Mouse (Mus musculus) hindbrain, embryonic 12.5 days (tissue): ENCODE data around the gene Camta2. TPM values are rescaled to one million over a fixed set of nuclear protein-coding genes. Genes with fewer than 3 reads are reported as not detected.

Experiments used
- ATAC-seq: fragments of 200-750 bp; cut with Nextera tagmentation; 2 replicates; pipeline ENCODE4 v1.8.0; 2017; ENCODE audit warnings: moderate TSS enrichment; ENCODE audit not compliant: low FRiP score
- H3K27ac ChIP-seq: fragments of 300-500 bp; sonication (generic); 2 replicates; pipeline ENCODE4 v1.5.1; 2016; ENCODE audit warnings: mild to moderate bottlenecking
- H3K27me3 ChIP-seq: fragments of 300-500 bp; sonication (generic); 2 replicates; pipeline ENCODE4 v1.6.1; 2016; ENCODE audit warnings: mild to moderate bottlenecking
- H3K36me3 ChIP-seq: fragments of 300-500 bp; sonication (generic); 2 replicates; pipeline ENCODE4 v1.6.1; 2016; ENCODE audit warnings: mild to moderate bottlenecking
- H3K4me1 ChIP-seq: fragments of 300-500 bp; sonication (generic); 2 replicates; pipeline ENCODE4 v1.6.1; 2016
- H3K4me2 ChIP-seq: fragments of 300-500 bp; sonication (generic); replicated peaks from 2 replicates; pipeline ENCODE4 v1.6.1; 2016; ENCODE audit warnings: mild to moderate bottlenecking
- H3K4me3 ChIP-seq: fragments of 300-500 bp; sonication (generic); 2 replicates; pipeline ENCODE4 v1.5.1; 2016; ENCODE audit warnings: mild to moderate bottlenecking
- H3K9ac ChIP-seq: fragments of 300-500 bp; sonication (generic); 2 replicates; pipeline ENCODE4 v1.6.1; 2016; ENCODE audit warnings: mild to moderate bottlenecking, moderate library complexity
- H3K9me3 ChIP-seq: fragments of 300-500 bp; sonication (generic); replicated peaks from 2 replicates; pipeline ENCODE4 v1.6.1; 2016; ENCODE audit warnings: mild to moderate bottlenecking
- WGBS: fragments of 180-500 bp; shearing (Covaris S2); methylation state at CpG from one replicate; pipeline ENCODE4 v1.1.7; 2016; 5-methylcytosine and 5-hydroxymethylcytosine counted together
- polyA plus RNA-seq: library from polyadenylated mRNA; unstranded; fragments of >200 nt; fragmentation: Nextera tagmentation; extraction: Ambion mirVana; gene quantifications from 2 replicates; pipeline ENCODE4 v1.2.1, GENCODE M21; 2016

Gene Camta2
- polyA plus RNA-seq, 1 experiment from 2014 or later, result 15.2 TPM

- H3K9ac ChIP-seq, result peak overlapping the region; percentile 80
- peaks cover 27% of the 10 kb centered on the region for H3K4me1 ChIP-seq
- no peaks in the 10 kb centered on the region for H3K27me3 ChIP-seq
- H3K4me3 ChIP-seq, result peak overlapping the region; percentile 57
- H3K36me3 ChIP-seq, result peaks cover 29% of the 10 kb centered on the region
- WGBS, result under 1% methylated on average over 30 of the region's 31 CpGs
- peak; percentile 42 for ATAC-seq
- peak overlapping the region; percentile 85 for H3K4me2 ChIP-seq
- H3K27ac ChIP-seq, result peak overlapping the region; percentile 97
- no peaks in the 10 kb centered on the region for H3K9me3 ChIP-seq
These were observed 18.1 kb downstream of the Camta2 start for GRCm38 (mm10) chr11:70669582-70670345.

GRCm38 (mm10) chr11:70668771-70669505, 19.0 kb downstream of the Camta2 start, which contains the start of gene Spag7:
TSS of gene Spag7 (minus strand) at chr11:70669416.
- H3K27ac ChIP-seq, result peak within 1 kb of the TSS; percentile 97
- peaks cover 31% of the 10 kb centered on the region for H3K36me3 ChIP-seq
- WGBS, result under 1% methylated on average over 43 of the region's 44 CpGs
- H3K27me3 ChIP-seq, result no peaks in the 10 kb centered on the region
- H3K9me3 ChIP-seq, result no peaks in the 10 kb centered on the region
- H3K4me2 ChIP-seq, result peak within 1 kb of the TSS; percentile 85
- H3K4me3 ChIP-seq, result peak within 1 kb of the TSS; percentile 57
- H3K9ac ChIP-seq, result peak within 1 kb of the TSS; percentile 80
- ATAC-seq, result peak; percentile 98
- H3K4me1 ChIP-seq, result peaks cover 27% of the 10 kb centered on the region

- Histone ChIP-seq H3K27me3 (no peaks in the 10 kb centered on the region), H3K9me3 (no peaks in the 10 kb centered on the region), H3K4me2 (peak overlapping the region; percentile 76), H3K36me3 (peaks cover 33% of the 10 kb centered on the region), H3K27ac (peak overlapping the region; percentile 97), H3K9ac (peak overlapping the region; percentile 63), H3K4me3 (peak overlapping the region; percentile 57), H3K4me1 (peaks cover 27% of the 10 kb centered on the region)
- peak; percentile 53 for ATAC-seq
- 4% methylated on average over 15 of the region's 15 CpGs for WGBS
These were observed 19.6 kb downstream of the Camta2 start for GRCm38 (mm10) chr11:70668335-70668770.

GRCm38 (mm10) chr11:70667271-70668150, 20.4 kb downstream of the Camta2 start:
- WGBS, result 70% methylated on average over 14 of the region's 14 CpGs
- peak overlapping the region; percentile 97 for H3K27ac ChIP-seq
- ATAC-seq, result no peak
- H3K36me3 ChIP-seq, result peaks cover 42% of the 10 kb centered on the region
- peak overlapping the region; percentile 63 for H3K9ac ChIP-seq
- H3K27me3 ChIP-seq, result no peaks in the 10 kb centered on the region
- no peaks in the 10 kb centered on the region for H3K9me3 ChIP-seq
- peak overlapping the region; percentile 57 for H3K4me3 ChIP-seq
- peak overlapping the region; percentile 76 for H3K4me2 ChIP-seq
- peaks cover 27% of the 10 kb centered on the region for H3K4me1 ChIP-seq

GRCm38 (mm10) chr11:70666687-70667086, 21.2 kb downstream of the Camta2 start:
- H3K27ac ChIP-seq, result no peak overlapping the region
- peaks cover 27% of the 10 kb centered on the region for H3K4me1 ChIP-seq
- 93% methylated on average over 8 of the region's 8 CpGs for WGBS
- ATAC-seq, result no peak
- no peak overlapping the region for H3K4me2 ChIP-seq
- no peak overlapping the region for H3K4me3 ChIP-seq
- peaks cover 48% of the 10 kb centered on the region for H3K36me3 ChIP-seq
- H3K9ac ChIP-seq, result no peak overlapping the region
- no peaks in the 10 kb centered on the region for H3K27me3 ChIP-seq
- no peaks in the 10 kb centered on the region for H3K9me3 ChIP-seq

- H3K36me3 ChIP-seq, result peaks cover 53% of the 10 kb centered on the region
- WGBS, result 92% methylated on average over 9 of the region's 9 CpGs
These were observed 23.2 kb downstream of the Camta2 start for GRCm38 (mm10) chr11:70664741-70665140.

GRCm38 (mm10) chr11:70663957-70664356, 23.9 kb downstream of the Camta2 start:
- Histone ChIP-seq H3K4me1 (peaks cover 12% of the 10 kb centered on the region), H3K36me3 (peaks cover 54% of the 10 kb centered on the region), H3K4me2 (no peak overlapping the region), H3K4me3 (no peak overlapping the region), H3K9ac (no peak overlapping the region), H3K27me3 (no peaks in the 10 kb centered on the region), H3K9me3 (no peaks in the 10 kb centered on the region), H3K27ac (no peak overlapping the region)
- ATAC-seq, result no peak
- 92% methylated on average over 6 of the region's 6 CpGs for WGBS

More at GRCm38 (mm10) chr11:70664741-70665140, 23.2 kb downstream of the Camta2 start:
- peaks cover 12% of the 10 kb centered on the region for H3K4me1 ChIP-seq
- no peak overlapping the region for H3K4me3 ChIP-seq
- ATAC-seq, result no peak
- H3K27ac ChIP-seq, result no peak overlapping the region
- H3K4me2 ChIP-seq, result no peak overlapping the region
- no peaks in the 10 kb centered on the region for H3K27me3 ChIP-seq
- no peaks in the 10 kb centered on the region for H3K9me3 ChIP-seq
- H3K9ac ChIP-seq, result no peak overlapping the region

- Histone ChIP-seq H3K27me3 (no peaks in the 10 kb centered on the region), H3K4me1 (peaks cover 10% of the 10 kb centered on the region), H3K9me3 (no peaks in the 10 kb centered on the region), H3K4me2 (no peak overlapping the region), H3K27ac (no peak overlapping the region), H3K36me3 (peaks cover 54% of the 10 kb centered on the region), H3K9ac (no peak overlapping the region), H3K4me3 (no peak overlapping the region)
- no peak for ATAC-seq
- 93% methylated on average over 8 of the region's 8 CpGs for WGBS
These were observed 24.8 kb downstream of the Camta2 start for GRCm38 (mm10) chr11:70663101-70663500.

- no peak overlapping the region for H3K4me2 ChIP-seq
- ATAC-seq, result no peak
- H3K4me1 ChIP-seq, result peaks cover 19% of the 10 kb centered on the region
- peak overlapping the region; percentile 35; the same call in 1 of the 2 replicates for H3K27ac ChIP-seq
- H3K9ac ChIP-seq, result no peak overlapping the region
- H3K36me3 ChIP-seq, result peaks cover 47% of the 10 kb centered on the region
- WGBS, result 93% methylated on average over 8 of the region's 8 CpGs
- H3K4me3 ChIP-seq, result no peak overlapping the region
- no peaks in the 10 kb centered on the region for H3K27me3 ChIP-seq
- H3K9me3 ChIP-seq, result no peaks in the 10 kb centered on the region
These were observed 27.3 kb downstream of the Camta2 start for GRCm38 (mm10) chr11:70660571-70660970.

- WGBS, result 75% methylated on average over 8 of the region's 8 CpGs
- Histone ChIP-seq H3K27ac (no peak overlapping the region), H3K4me1 (peaks cover 23% of the 10 kb centered on the region), H3K4me2 (no peak overlapping the region), H3K27me3 (no peaks in the 10 kb centered on the region), H3K36me3 (peaks cover 32% of the 10 kb centered on the region), H3K4me3 (no peak overlapping the region), H3K9me3 (no peaks in the 10 kb centered on the region), H3K9ac (no peak overlapping the region)
- ATAC-seq, result no peak
These were observed 29.0 kb downstream of the Camta2 start for GRCm38 (mm10) chr11:70658942-70659341.

GRCm38 (mm10) chr11:70658521-70658920, 29.4 kb downstream of the Camta2 start:
- WGBS, result 92% methylated on average over 5 of the region's 5 CpGs

More at GRCm38 (mm10) chr11:70658521-70658920, 29.4 kb downstream of the Camta2 start:
- no peak overlapping the region for H3K4me2 ChIP-seq
- peaks cover 23% of the 10 kb centered on the region for H3K4me1 ChIP-seq
- peaks cover 28% of the 10 kb centered on the region for H3K36me3 ChIP-seq
- no peaks in the 10 kb centered on the region for H3K27me3 ChIP-seq
- ATAC-seq, result no peak
- H3K4me3 ChIP-seq, result no peak overlapping the region
- H3K27ac ChIP-seq, result no peak overlapping the region
- no peaks in the 10 kb centered on the region for H3K9me3 ChIP-seq
- 0 out of 2 replicates have a peak overlapping the region, but pooled peaks have one; percentile 13 for H3K9ac ChIP-seq
